Mouse (Mus musculus) spleen, adult 2 months (tissue): ENCODE measurements at regions not wholly inside any gene's neighbourhood (a gene's known extent, or its start where the extent isn't known, plus 50 kb on each side); places are given as distances from the start of the nearest gene placed in this dataset.

Source experiments
- CTCF ChIP-seq: fragments of 200-500 bp; IDR thresholded peaks from 2 replicates; pipeline ENCODE4 v1.5.1; 2011; ENCODE audit warnings: mild to moderate bottlenecking, inconsistent platforms; ENCODE audit not compliant: insufficient read depth, insufficient read length, insufficient replicate concordance; ENCODE audit errors: extremely low read depth
- POLR2A ChIP-seq: fragments of 200-500 bp; IDR thresholded peaks from 2 replicates; pipeline ENCODE4 v1.6.1; 2011; ENCODE audit warnings: low read depth, low read length, inconsistent platforms

DNA sequence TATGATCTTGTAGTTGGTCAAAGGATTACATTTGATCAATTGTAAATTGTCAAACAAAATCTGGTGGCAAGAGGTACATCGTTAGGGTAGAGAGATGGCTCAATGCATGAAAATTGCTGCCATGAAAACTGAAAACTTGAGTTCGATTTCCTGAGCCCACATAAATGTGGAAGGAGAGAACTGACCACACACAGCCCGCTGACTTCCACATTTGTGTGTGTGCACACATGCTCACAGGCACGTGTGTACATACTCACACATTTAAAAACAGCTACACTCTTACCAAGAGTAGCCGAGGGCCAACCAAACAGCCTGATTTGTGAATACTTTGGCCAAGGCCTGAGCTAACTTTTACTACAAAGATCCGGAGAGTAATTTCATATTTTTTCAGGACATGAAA, 60.5 kb upstream of the Smg1 start:
- no peak for TF ChIP-seq POLR2A
- no peak for TF ChIP-seq CTCF
